Mouse (Mus musculus) ES-Bruce4 (cell line): ENCODE results near the gene Sec14l3. TPM values are rescaled to one million over a fixed set of nuclear protein-coding genes. Genes with fewer than 3 reads are reported as not detected.
A peak's percentile ranks its signal among the peaks of the same experiment; 100 is the strongest.

Experiments
- H3K27ac ChIP-seq: 2 replicates; pipeline ENCODE4 v1.5.1; 2012; ENCODE audit warnings: low read length, inconsistent platforms; ENCODE audit not compliant: insufficient read depth
- H3K27me3 ChIP-seq: 2 replicates; pipeline ENCODE4 v1.6.1; 2012; ENCODE audit warnings: mild to moderate bottlenecking, low read length, inconsistent platforms; ENCODE audit not compliant: control insufficient read depth, poor library complexity, insufficient read depth, severe bottlenecking
- H3K36me3 ChIP-seq: 2 replicates; pipeline ENCODE4 v1.6.1; 2012; ENCODE audit warnings: inconsistent platforms, mild to moderate bottlenecking, low read length, moderate library complexity; ENCODE audit not compliant: control insufficient read depth, poor library complexity, insufficient read depth, severe bottlenecking
- H3K4me1 ChIP-seq: one replicate; pipeline ENCODE4 v1.8.1; 2011; ENCODE audit warnings: low read length; ENCODE audit not compliant: control insufficient read depth, insufficient read depth
- H3K4me3 ChIP-seq: 2 replicates; pipeline ENCODE4 v1.5.1; 2011; ENCODE audit warnings: low read depth, mild to moderate bottlenecking, low read length
- H3K9ac ChIP-seq: 2 replicates; pipeline ENCODE4 v1.6.1; 2012; ENCODE audit warnings: low read depth, mild to moderate bottlenecking, inconsistent platforms; ENCODE audit not compliant: poor library complexity, severe bottlenecking
- H3K9me3 ChIP-seq: replicated peaks from 2 replicates; pipeline ENCODE4 v1.6.1; 2012; ENCODE audit warnings: mild to moderate bottlenecking, low read length, inconsistent platforms; ENCODE audit not compliant: control insufficient read depth, poor library complexity, insufficient read depth, severe bottlenecking
- CTCF ChIP-seq: IDR thresholded peaks from one replicate; pipeline ENCODE4 v1.8.1; 2011; ENCODE audit warnings: low read depth, low read length
- EP300 ChIP-seq: IDR thresholded peaks from 2 replicates; pipeline ENCODE4 v1.6.1; 2011; ENCODE audit warnings: low read depth, low read length; ENCODE audit not compliant: insufficient read depth
- POLR2A ChIP-seq: IDR thresholded peaks from one replicate; pipeline ENCODE4 v1.8.1; 2011; ENCODE audit warnings: low read length; ENCODE audit not compliant: insufficient read depth
- polyA plus RNA-seq: library from polyadenylated mRNA; stranded (reverse); fragments of >200 nt; gene quantifications from 2 replicates; pipeline ENCODE4 v1.2.4, GENCODE M21; 2011; ENCODE audit warnings: low read depth; ENCODE audit not compliant: missing spikeins, insufficient read depth, insufficient read length

The Sec14l3 gene
- polyA plus RNA-seq, 1 experiment = not detected

- Histone ChIP-seq H3K9me3 (no peaks in the 10 kb centered on the region; the same call in 1 of the 2 replicates), H3K9ac (no peak overlapping the region), H3K36me3 (no peaks in the 10 kb centered on the region), H3K4me1 (no peaks in the 10 kb centered on the region), H3K27ac (no peak overlapping the region), H3K4me3 (no peak overlapping the region), H3K27me3 (no peaks in the 10 kb centered on the region)
- TF ChIP-seq EP300 (no peak), POLR2A (no peak), CTCF (no peak)
Observed at GRCm38 (mm10) chr11:4086246-4086645, 21.6 kb downstream of the Sec14l3 start.

- H3K9ac ChIP-seq = no peak overlapping the region
- TF ChIP-seq POLR2A (no peak), EP300 (no peak), CTCF (no peak)
- H3K4me1 ChIP-seq = no peaks in the 10 kb centered on the region
- no peak overlapping the region for H3K27ac ChIP-seq
- no peaks in the 10 kb centered on the region for H3K27me3 ChIP-seq
- H3K9me3 ChIP-seq = no peaks in the 10 kb centered on the region; the same call in 1 of the 2 replicates
- no peak overlapping the region for H3K4me3 ChIP-seq
- H3K36me3 ChIP-seq = no peaks in the 10 kb centered on the region; the same call in none of the 2 replicates
Observed at GRCm38 (mm10) chr11:4087267-4087666, 22.6 kb downstream of the Sec14l3 start.

DNA sequence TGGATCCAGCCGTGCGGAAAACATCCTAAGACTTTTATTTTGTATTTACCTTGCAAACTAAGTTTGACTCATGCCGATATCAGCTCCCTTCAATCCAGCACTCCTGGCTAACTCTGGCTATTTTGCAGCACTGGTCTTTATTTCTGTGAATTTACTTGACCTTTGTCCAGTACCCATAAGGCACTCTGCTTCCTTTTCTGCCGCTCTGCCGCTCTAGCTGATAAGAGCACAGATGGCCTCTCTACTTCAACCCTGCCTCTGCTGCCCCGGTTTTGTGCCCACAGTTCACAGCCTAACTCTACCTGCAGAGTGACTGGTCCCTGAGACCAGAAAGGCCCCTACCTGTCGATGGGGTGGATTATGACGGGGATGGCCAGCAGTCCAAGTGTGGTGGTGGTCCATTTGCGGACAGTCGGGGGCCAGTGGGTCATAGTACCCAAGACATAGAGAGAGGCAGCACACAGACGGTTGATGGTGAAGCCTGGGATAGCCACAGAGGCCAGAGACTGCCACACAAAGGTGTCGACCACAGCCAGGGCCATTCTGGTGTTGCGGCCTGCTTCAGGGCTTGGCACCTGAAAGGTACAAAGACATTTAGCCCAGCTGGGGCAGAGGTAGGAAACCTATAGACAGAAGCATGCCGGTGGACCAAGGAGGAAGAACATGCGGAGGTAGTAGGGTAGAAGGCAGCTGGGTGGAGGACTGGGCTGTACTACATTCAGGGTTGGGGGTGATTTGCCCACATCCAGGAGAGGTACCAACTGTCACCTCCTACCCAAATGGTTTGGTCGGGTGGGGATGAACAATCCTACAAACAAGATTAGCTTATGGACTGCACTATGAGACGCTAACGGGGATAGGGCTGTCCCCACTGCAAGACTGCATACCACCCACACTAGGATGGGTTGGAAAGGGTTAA is 29.1 kb downstream of the Sec14l3 start:
- Histone ChIP-seq H3K36me3 (no peaks in the 10 kb centered on the region; the same call in none of the 2 replicates), H3K9ac (0 out of 2 replicates have a peak overlapping the region, but pooled peaks have one; percentile 70), H3K27me3 (no peaks in the 10 kb centered on the region), H3K9me3 (no peaks in the 10 kb centered on the region; the same call in 1 of the 2 replicates), H3K27ac (no peak overlapping the region), H3K4me1 (no peaks in the 10 kb centered on the region), H3K4me3 (peak overlapping the region; percentile 35)
- no peak for TF ChIP-seq CTCF
- no peak for TF ChIP-seq EP300
- TF ChIP-seq POLR2A = no peak

GRCm38 (mm10) chr11:4094378-4095170 is 29.9 kb downstream of the Sec14l3 start:
- TF ChIP-seq CTCF (peak; percentile 75), EP300 (0 out of 2 replicates have a peak, but pooled peaks have one; percentile 45), POLR2A (no peak)
- Histone ChIP-seq H3K27ac (peak overlapping the region; percentile 21; the same call in 1 of the 2 replicates), H3K9ac (peak overlapping the region; percentile 70), H3K9me3 (no peaks in the 10 kb centered on the region; the same call in 1 of the 2 replicates), H3K4me1 (no peaks in the 10 kb centered on the region), H3K36me3 (no peaks in the 10 kb centered on the region; the same call in none of the 2 replicates), H3K27me3 (no peaks in the 10 kb centered on the region), H3K4me3 (peak overlapping the region; percentile 90)

- Histone ChIP-seq H3K4me1 (no peaks in the 10 kb centered on the region), H3K27ac (peak within 1 kb of the TSS; percentile 62)
Observed at GRCm38 (mm10) chr11:4095171-4096053, 30.8 kb downstream of the Sec14l3 start, which contains the start of gene Mtfp1. Gene Mtfp1 (minus strand): TSS chr11:4095445.

More at GRCm38 (mm10) chr11:4095171-4096053, 30.8 kb downstream of the Sec14l3 start, which contains the start of gene Mtfp1:
- H3K4me3 ChIP-seq = peak within 1 kb of the TSS; percentile 90
- peak within 1 kb of the TSS; percentile 70 for H3K9ac ChIP-seq
- no peak for TF ChIP-seq POLR2A
- no peak for TF ChIP-seq EP300
- TF ChIP-seq CTCF = no peak
- no peaks in the 10 kb centered on the region for H3K27me3 ChIP-seq
- no peaks in the 10 kb centered on the region; the same call in none of the 2 replicates for H3K36me3 ChIP-seq
- H3K9me3 ChIP-seq = no peaks in the 10 kb centered on the region; the same call in 1 of the 2 replicates
